Mouse (Mus musculus) liver, embryonic 16.5 days (tissue): ENCODE measurements at regions not wholly inside any gene's neighbourhood (a gene's known extent, or its start where the extent isn't known, plus 50 kb on each side); places are given as distances from the start of the nearest gene placed in this dataset.

Source experiments
- ATAC-seq: fragments of 200-750 bp; cut with Nextera tagmentation; 2 replicates; pipeline ENCODE4 v1.8.0; 2017; ENCODE audit warnings: low read depth, mild to moderate bottlenecking, moderate number of reproducible peaks, moderate library complexity
- H3K27ac ChIP-seq: fragments of 300-500 bp; sonication (generic); 2 replicates; pipeline ENCODE4 v1.5.1; 2014; ENCODE audit warnings: mild to moderate bottlenecking, low read length
- H3K27me3 ChIP-seq: fragments of 300-500 bp; sonication (generic); 2 replicates; pipeline ENCODE4 v1.6.1; 2014; ENCODE audit warnings: low read depth, low read length, mixed read lengths; ENCODE audit not compliant: control insufficient read depth, insufficient read depth
- H3K36me3 ChIP-seq: fragments of 300-500 bp; sonication (generic); 2 replicates; pipeline ENCODE4 v1.6.1; 2014; ENCODE audit warnings: mild to moderate bottlenecking; ENCODE audit not compliant: control insufficient read depth, insufficient read depth
- H3K4me1 ChIP-seq: fragments of 300-500 bp; sonication (generic); 2 replicates; pipeline ENCODE4 v1.6.1; 2014; ENCODE audit warnings: low read depth, low read length, mixed read lengths; ENCODE audit not compliant: control insufficient read depth
- H3K4me2 ChIP-seq: fragments of 300-500 bp; sonication (generic); 2 replicates; pipeline ENCODE4 v1.6.1; 2014; ENCODE audit warnings: low read depth, low read length, mixed read lengths
- H3K4me3 ChIP-seq: fragments of 300-500 bp; sonication (generic); 2 replicates; pipeline ENCODE4 v1.5.1; 2014; ENCODE audit warnings: low read depth, mild to moderate bottlenecking, low read length
- H3K9ac ChIP-seq: fragments of 300-500 bp; sonication (generic); 2 replicates; pipeline ENCODE4 v1.6.1; 2014; ENCODE audit warnings: low read depth, low read length
- H3K9me3 ChIP-seq: fragments of 300-500 bp; sonication (generic); replicated peaks from 2 replicates; pipeline ENCODE4 v1.6.1; 2016; ENCODE audit warnings: low read length; ENCODE audit not compliant: control insufficient read depth
- WGBS: fragments of 180-500 bp; shearing (Covaris S2); extraction: QIAGEN DNeasy Blood & Tissue Kit; methylation state at CpG from one replicate; pipeline ENCODE4 v1.1.7; 2014; ENCODE audit not compliant: insufficient replicate concordance; 5-methylcytosine and 5-hydroxymethylcytosine counted together

- no peak overlapping the region for H3K27ac ChIP-seq
- H3K36me3 ChIP-seq = no peaks in the 10 kb centered on the region
- H3K27me3 ChIP-seq = no peaks in the 10 kb centered on the region
- H3K4me3 ChIP-seq = no peak overlapping the region
- no peaks in the 10 kb centered on the region for H3K9me3 ChIP-seq
- no peaks in the 10 kb centered on the region for H3K4me1 ChIP-seq
- H3K4me2 ChIP-seq = no peak overlapping the region
- H3K9ac ChIP-seq = no peak overlapping the region
- WGBS = 68% methylated on average over 13 of the region's 13 CpGs
- no peak for ATAC-seq
These were observed 331.8 kb upstream of the Meis1 start for GRCm38 (mm10) chr11:19350331-19351242.

DNA sequence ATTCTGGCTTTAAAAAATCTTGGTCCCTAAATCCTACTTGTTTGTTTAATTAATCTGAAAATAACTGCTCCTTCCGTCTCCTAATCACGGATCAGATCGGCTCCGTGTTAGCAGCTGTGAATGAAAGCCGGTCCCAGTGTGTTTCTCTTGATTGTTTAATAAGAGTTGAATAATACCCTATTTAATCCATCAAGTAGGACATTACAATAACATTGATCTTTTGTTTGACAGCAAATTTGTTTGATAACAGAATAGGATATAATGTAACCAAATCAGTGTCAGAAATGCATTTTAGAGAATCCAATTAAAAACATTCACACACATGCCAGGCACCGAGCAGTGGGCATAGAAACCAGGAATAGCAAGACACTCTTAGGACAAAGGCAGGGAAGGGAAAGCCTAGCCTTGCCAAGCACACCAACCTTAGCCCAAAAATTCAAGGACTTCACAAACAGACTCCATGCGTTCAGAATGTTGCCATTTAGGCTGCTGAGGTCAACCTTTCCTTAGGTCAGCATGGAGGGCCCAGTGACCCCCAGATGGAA lies 332.5 kb upstream of the Meis1 start:
- Histone ChIP-seq H3K9me3 (no peaks in the 10 kb centered on the region), H3K27ac (no peak overlapping the region), H3K4me1 (no peaks in the 10 kb centered on the region), H3K36me3 (no peaks in the 10 kb centered on the region), H3K4me2 (no peak overlapping the region), H3K9ac (no peak overlapping the region), H3K4me3 (no peak overlapping the region), H3K27me3 (no peaks in the 10 kb centered on the region)
- 78% methylated on average over 7 of the region's 7 CpGs for WGBS
- no peak for ATAC-seq

GRCm38 (mm10) chr11:19353706-19354105 lies 334.9 kb upstream of the Meis1 start:
- no peak for ATAC-seq
- WGBS = 67% methylated on average over 3 of the region's 3 CpGs
- Histone ChIP-seq H3K27me3 (no peaks in the 10 kb centered on the region), H3K36me3 (no peaks in the 10 kb centered on the region), H3K9me3 (no peaks in the 10 kb centered on the region), H3K4me3 (no peak overlapping the region), H3K4me1 (no peaks in the 10 kb centered on the region), H3K4me2 (no peak overlapping the region), H3K9ac (no peak overlapping the region), H3K27ac (no peak overlapping the region)

GRCm38 (mm10) chr11:19355179-19355578 lies 336.4 kb upstream of the Meis1 start:
- H3K27me3 ChIP-seq = no peaks in the 10 kb centered on the region
- H3K36me3 ChIP-seq = no peaks in the 10 kb centered on the region
- no peak overlapping the region for H3K9ac ChIP-seq
- H3K27ac ChIP-seq = no peak overlapping the region
- no peaks in the 10 kb centered on the region for H3K4me1 ChIP-seq
- no peaks in the 10 kb centered on the region for H3K9me3 ChIP-seq
- no peak overlapping the region for H3K4me3 ChIP-seq
- no peak overlapping the region for H3K4me2 ChIP-seq
- ATAC-seq = no peak
- 55% methylated on average over 2 of the region's 2 CpGs for WGBS

DNA sequence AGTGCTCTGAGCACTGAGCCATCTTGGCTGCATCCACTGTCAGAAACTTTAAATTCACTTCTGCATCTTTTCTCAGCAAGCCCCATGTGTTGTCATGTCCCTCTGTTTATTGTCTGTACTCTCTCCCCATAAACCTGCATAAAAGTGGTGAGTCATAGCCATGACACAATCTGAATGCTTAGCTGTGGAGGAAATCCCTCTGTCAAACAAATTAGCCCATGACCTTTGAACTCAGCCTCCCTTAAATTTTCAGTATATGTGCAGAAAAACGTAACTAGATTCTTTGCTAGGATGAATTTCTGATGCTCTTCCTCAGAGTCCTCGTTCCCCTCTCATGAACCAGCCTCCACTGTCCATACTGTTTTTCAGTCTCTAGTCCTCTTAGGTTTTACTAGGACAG lies 337.4 kb upstream of the Meis1 start:
- Histone ChIP-seq H3K4me2 (no peak overlapping the region), H3K27me3 (no peaks in the 10 kb centered on the region), H3K9ac (no peak overlapping the region), H3K36me3 (no peaks in the 10 kb centered on the region), H3K4me1 (no peaks in the 10 kb centered on the region), H3K27ac (no peak overlapping the region), H3K4me3 (no peak overlapping the region), H3K9me3 (no peaks in the 10 kb centered on the region)
- 43% methylated on average over 2 of the region's 2 CpGs for WGBS
- no peak for ATAC-seq

- WGBS = 30% methylated on average over 1 of the region's 1 CpGs
- H3K9me3 ChIP-seq = no peaks in the 10 kb centered on the region
These were observed 350.4 kb upstream of the Meis1 start for GRCm38 (mm10) chr11:19369152-19369551.

DNA sequence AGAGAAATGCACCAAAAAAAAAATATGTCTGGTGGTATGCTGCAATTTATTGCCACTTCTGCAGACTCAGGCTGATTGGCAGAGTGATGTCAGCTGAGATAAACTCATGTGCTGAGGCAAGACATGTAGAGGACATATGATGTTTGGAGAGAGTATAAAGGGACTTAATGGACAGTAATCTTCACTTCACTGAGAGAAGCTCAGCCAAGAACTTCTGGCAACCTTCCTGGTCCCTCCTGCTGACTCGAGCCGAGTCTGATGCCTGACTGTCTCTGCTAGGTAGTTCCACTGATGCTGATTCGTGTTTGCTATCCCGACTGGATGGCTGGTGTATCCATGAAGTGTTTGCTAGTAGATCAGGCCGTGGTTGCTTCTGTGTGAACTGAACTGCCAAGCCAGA lies 354.7 kb upstream of the Meis1 start:
- Histone ChIP-seq H3K4me1 (no peaks in the 10 kb centered on the region), H3K4me3 (no peak overlapping the region), H3K36me3 (no peaks in the 10 kb centered on the region), H3K4me2 (no peak overlapping the region), H3K9me3 (no peaks in the 10 kb centered on the region), H3K27me3 (no peaks in the 10 kb centered on the region), H3K27ac (no peak overlapping the region), H3K9ac (no peak overlapping the region)
- WGBS = 54% methylated on average over 5 of the region's 5 CpGs
- ATAC-seq = no peak

More at GRCm38 (mm10) chr11:19369152-19369551, 350.4 kb upstream of the Meis1 start:
- Histone ChIP-seq H3K4me1 (no peaks in the 10 kb centered on the region), H3K27me3 (no peaks in the 10 kb centered on the region), H3K27ac (no peak overlapping the region), H3K9ac (no peak overlapping the region), H3K4me3 (no peak overlapping the region), H3K4me2 (no peak overlapping the region), H3K36me3 (no peaks in the 10 kb centered on the region)
- ATAC-seq = no peak

GRCm38 (mm10) chr11:19380935-19381334 lies 362.1 kb upstream of the Meis1 start:
- 27% methylated on average over 2 of the region's 2 CpGs for WGBS
- Histone ChIP-seq H3K36me3 (no peaks in the 10 kb centered on the region), H3K27me3 (no peaks in the 10 kb centered on the region), H3K4me3 (no peak overlapping the region), H3K27ac (no peak overlapping the region), H3K9me3 (no peaks in the 10 kb centered on the region), H3K4me1 (no peaks in the 10 kb centered on the region), H3K4me2 (no peak overlapping the region), H3K9ac (no peak overlapping the region)
- ATAC-seq = no peak

GRCm38 (mm10) chr11:19389136-19389535 lies 370.4 kb upstream of the Meis1 start:
- Histone ChIP-seq H3K9me3 (no peaks in the 10 kb centered on the region), H3K9ac (no peak overlapping the region), H3K27me3 (no peaks in the 10 kb centered on the region), H3K4me1 (no peaks in the 10 kb centered on the region), H3K4me3 (no peak overlapping the region), H3K36me3 (no peaks in the 10 kb centered on the region), H3K4me2 (no peak overlapping the region), H3K27ac (no peak overlapping the region)
- ATAC-seq = no peak
- WGBS = 70% methylated on average over 6 of the region's 6 CpGs
